Mouse (Mus musculus) heart, adult 2 months (tissue): Measurements from ENCODE around the gene Rpl32. TPM values are rescaled to one million over a fixed set of nuclear protein-coding genes. Genes with fewer than 3 reads are reported as not detected.
A peak's percentile ranks its signal among the peaks of the same experiment; 100 is the strongest.
"Not testable (repeated sequence)": the region's sequence is repeated elsewhere in the genome, so short reads cannot be mapped to it uniquely, and the experiment has no call there.

Experiments
- DNase-seq, 2 experiments: peaks; one replicate each; pipeline ENCODE4 v3.0.0; 2021
- H3K27ac ChIP-seq: fragments of 200-600 bp; 2 replicates; pipeline ENCODE4 v1.8.1; 2022
- H3K27me3 ChIP-seq: fragments of 200-500 bp; 2 replicates; pipeline ENCODE4 v1.6.1; 2012; ENCODE audit warnings: mild to moderate bottlenecking, low read length, inconsistent platforms, mixed read lengths; ENCODE audit not compliant: control insufficient read depth, insufficient read depth
- H3K36me3 ChIP-seq: fragments of 200-500 bp; 2 replicates; pipeline ENCODE4 v1.6.1; 2012; ENCODE audit warnings: low read length, inconsistent platforms; ENCODE audit not compliant: control insufficient read depth, insufficient read depth
- H3K4me1 ChIP-seq: fragments of 200-500 bp; 2 replicates; pipeline ENCODE4 v1.6.1; 2011; ENCODE audit warnings: low read length; ENCODE audit not compliant: control insufficient read depth, insufficient read depth
- H3K4me3 ChIP-seq: fragments of 200-600 bp; 2 replicates; pipeline ENCODE4 v1.8.1; 2022
- H3K79me2 ChIP-seq: fragments of 200-500 bp; replicated peaks from 2 replicates; pipeline ENCODE4 v1.6.1; 2012; ENCODE audit warnings: mild to moderate bottlenecking, inconsistent platforms, low read length, moderate library complexity, mixed read lengths; ENCODE audit not compliant: control insufficient read depth, insufficient read depth
- H3K9ac ChIP-seq: fragments of 200-500 bp; 2 replicates; pipeline ENCODE4 v1.6.1; 2012; ENCODE audit warnings: low read depth, mild to moderate bottlenecking, control low read depth, inconsistent platforms, low read length, mixed read lengths
- CTCF ChIP-seq: fragments of 200-600 bp; IDR thresholded peaks from 2 replicates; pipeline ENCODE4 v1.8.1; 2022; ENCODE audit warnings: antibody characterized with exemption, mild to moderate bottlenecking, moderate library complexity
- EP300 ChIP-seq: fragments of 200-500 bp; IDR thresholded peaks from 2 replicates; pipeline ENCODE4 v1.6.1; 2011; ENCODE audit warnings: low read depth, low read length, control low read depth; ENCODE audit not compliant: insufficient read depth
- POLR2A ChIP-seq: fragments of 200-500 bp; IDR thresholded peaks from 2 replicates; pipeline ENCODE4 v1.6.1; 2011; ENCODE audit warnings: mild to moderate bottlenecking, low read depth, low read length, control low read depth; ENCODE audit not compliant: insufficient read depth
- WGBS: fragments of 180-500 bp; shearing (Covaris S2); methylation state at CpG from one replicate; pipeline ENCODE4 v1.1.7; 2018; 5-methylcytosine and 5-hydroxymethylcytosine counted together
- intact Hi-C: fragments of 180-260 bp; cut with DNase I; formaldehyde crosslinking; loops from one replicate; pipeline ENCODE4 v1.15.1; 2025
- polyA plus RNA-seq: library from polyadenylated mRNA; depleted of rRNA; stranded (reverse); fragments of >200 nt; gene quantifications from 2 replicates; pipeline ENCODE4 v1.2.3, GENCODE M21; 2012
- total RNA-seq, 2 experiments: library from RNA; stranded (reverse); gene quantifications; 2 replicates each; pipeline ENCODE4 v1.2.3; 2021

The Rpl32 gene
- total and polyA plus RNA-seq, 3 experiments = 328 to 679 (median 579) TPM

DNA sequence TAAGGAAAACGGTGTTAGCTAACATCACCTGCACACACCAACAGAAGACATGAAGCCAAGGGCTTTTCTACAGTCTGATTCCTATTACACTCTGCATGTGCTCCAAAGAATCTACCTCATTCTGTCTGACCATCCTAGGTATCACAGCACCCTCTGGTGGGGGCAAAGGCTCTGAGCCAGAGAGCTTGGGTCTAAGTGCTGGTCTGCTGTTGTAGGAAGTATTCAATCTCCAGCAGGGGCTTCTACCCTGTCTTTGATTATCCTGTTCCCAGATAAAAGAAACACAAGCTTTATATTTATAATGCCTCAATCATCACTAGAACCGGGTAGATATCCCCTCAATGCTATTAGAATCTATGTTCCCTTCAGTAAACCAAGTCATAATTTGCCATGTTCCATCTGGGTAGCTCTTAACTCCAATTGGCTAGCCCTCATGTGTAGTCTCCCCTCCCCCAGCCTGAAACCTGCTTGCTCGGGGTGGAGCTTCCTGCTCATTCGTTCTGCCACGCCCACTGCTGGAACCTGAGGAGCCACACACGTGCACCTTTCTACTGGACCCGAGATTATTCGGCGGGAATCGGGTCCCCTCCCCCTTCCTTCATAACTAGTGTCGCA is 15.4 kb upstream of the Rpl32 start:
- H3K27me3 ChIP-seq, H3K27ac ChIP-seq, H3K36me3 ChIP-seq, intact Hi-C loops, H3K9ac ChIP-seq, H3K4me3 ChIP-seq, H3K79me2 ChIP-seq, H3K4me1 ChIP-seq: not testable (repeated sequence)
- TF ChIP-seq EP300 = 0 out of 2 replicates have a peak, but pooled peaks have one; percentile 54
- peak; percentile 72 for TF ChIP-seq CTCF
- 4% methylated on average over 6 of the region's 11 CpGs for WGBS
- peak in 1 of 2 experiments; percentile 47 for DNase-seq

GRCm38 (mm10) chr6:115821216-115821993 is 12.9 kb upstream of the Rpl32 start:
- intact Hi-C loops = no loop called here
- Histone ChIP-seq H3K79me2 (no peaks in the 10 kb centered on the region), H3K4me3 (no peak overlapping the region), H3K36me3 (no peaks in the 10 kb centered on the region), H3K4me1 (no peaks in the 10 kb centered on the region), H3K27ac (no peak overlapping the region), H3K27me3 (no peaks in the 10 kb centered on the region), H3K9ac (no peak overlapping the region)
- no peak for DNase-seq
- TF ChIP-seq EP300 (no peak), CTCF (no peak), POLR2A (no peak)
- WGBS = 82% methylated on average over 8 of the region's 8 CpGs

GRCm38 (mm10) chr6:115818129-115818528 is 9.6 kb upstream of the Rpl32 start:
- H3K27me3 ChIP-seq = no peaks in the 10 kb centered on the region
- TF ChIP-seq EP300 (no peak), CTCF (no peak), POLR2A (no peak)
- no peak overlapping the region for H3K9ac ChIP-seq
- H3K36me3 ChIP-seq = no peaks in the 10 kb centered on the region
- WGBS = 66% methylated on average over 2 of the region's 2 CpGs
- H3K27ac ChIP-seq = no peak overlapping the region
- no peak for DNase-seq
- no peaks in the 10 kb centered on the region for H3K79me2 ChIP-seq
- intact Hi-C loops = no loop called here
- H3K4me1 ChIP-seq = peaks cover 4% of the 10 kb centered on the region; the same call in 1 of the 2 replicates
- H3K4me3 ChIP-seq = no peak overlapping the region

- no peaks in the 10 kb centered on the region for H3K27me3 ChIP-seq
- no peak overlapping the region for H3K9ac ChIP-seq
- peaks cover 4% of the 10 kb centered on the region; the same call in 1 of the 2 replicates for H3K4me1 ChIP-seq
- no peak for TF ChIP-seq CTCF
- no peak for TF ChIP-seq EP300
- TF ChIP-seq POLR2A = no peak
- intact Hi-C loops = no loop called here
- no peak for DNase-seq
- no peaks in the 10 kb centered on the region for H3K79me2 ChIP-seq
- H3K36me3 ChIP-seq = no peaks in the 10 kb centered on the region
- WGBS = 60% methylated on average over 4 of the region's 4 CpGs
- no peak overlapping the region for H3K4me3 ChIP-seq
- H3K27ac ChIP-seq = no peak overlapping the region; the same call in 1 of the 2 replicates
Measured at GRCm38 (mm10) chr6:115815041-115815440, 6.5 kb upstream of the Rpl32 start.

GRCm38 (mm10) chr6:115814104-115814503 is 5.6 kb upstream of the Rpl32 start:
- 24% methylated on average over 4 of the region's 4 CpGs for WGBS
- Histone ChIP-seq H3K27ac (peak overlapping the region; percentile 65), H3K27me3 (no peaks in the 10 kb centered on the region), H3K9ac (no peak overlapping the region), H3K36me3 (no peaks in the 10 kb centered on the region), H3K79me2 (no peaks in the 10 kb centered on the region), H3K4me3 (no peak overlapping the region), H3K4me1 (peaks cover 4% of the 10 kb centered on the region; the same call in 1 of the 2 replicates)
- DNase-seq = peak; percentile 67 to 79
- intact Hi-C loops = no loop called here
- TF ChIP-seq CTCF (peak; percentile 77), POLR2A (peak; percentile 45; the same call in 1 of the 2 replicates), EP300 (peak; percentile 63; the same call in 1 of the 2 replicates)

GRCm38 (mm10) chr6:115811606-115812005 is 3.1 kb upstream of the Rpl32 start:
- WGBS = 66% methylated on average over 8 of the region's 8 CpGs
- no peak for TF ChIP-seq EP300
- TF ChIP-seq POLR2A = no peak
- no peak for TF ChIP-seq CTCF
- Histone ChIP-seq H3K27me3 (no peaks in the 10 kb centered on the region), H3K79me2 (0 out of 2 replicates have a peak, but pooled peaks cover 3% of the 10 kb centered on the region), H3K27ac (no peak overlapping the region), H3K4me1 (peaks cover 11% of the 10 kb centered on the region), H3K9ac (no peak overlapping the region), H3K4me3 (no peak overlapping the region), H3K36me3 (peaks cover 5% of the 10 kb centered on the region; the same call in 1 of the 2 replicates)
- no peak for DNase-seq
- intact Hi-C loops = no loop called here
